Mouse (Mus musculus): ENCODE measurements around the gene Robo3.

- TF ChIP-seq POLR2A (IDR thresholded peaks at IDR 0.05; ENCODE audit: insufficient read depth, low read depth, low read length) (no peak), CTCF (IDR thresholded peaks at IDR 0.05; ENCODE audit: insufficient read depth, low read depth, low read length) (no peak)
These were observed 29.7 kb upstream of the Robo3 start for GRCm38 (mm10) chr9:37462764-37463163.
